Mouse (Mus musculus): ENCODE data around the gene Hoxa7.

The Hoxa7 gene

DNA sequence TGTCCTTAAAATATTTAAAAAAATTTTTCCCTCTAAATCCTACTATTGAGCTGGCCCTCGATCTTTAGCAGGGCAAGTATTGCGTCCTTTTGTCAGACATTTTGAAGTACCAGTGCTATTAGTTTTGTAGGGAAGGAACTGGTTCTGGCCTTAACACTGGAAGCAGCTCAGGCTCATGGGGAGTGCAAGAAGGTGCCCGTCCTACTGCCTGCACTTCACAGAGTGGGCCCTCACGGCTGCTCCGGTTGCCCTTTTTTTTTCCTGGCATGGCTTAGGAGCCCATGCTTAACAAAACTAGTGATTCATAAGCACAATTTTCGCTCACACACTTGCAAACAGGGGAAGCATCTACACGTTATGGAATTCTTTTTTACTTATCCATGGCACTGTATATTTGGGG, 17.3 kb upstream of the Hoxa7 start:
- DNase-seq = peak; percentile 48

DNA sequence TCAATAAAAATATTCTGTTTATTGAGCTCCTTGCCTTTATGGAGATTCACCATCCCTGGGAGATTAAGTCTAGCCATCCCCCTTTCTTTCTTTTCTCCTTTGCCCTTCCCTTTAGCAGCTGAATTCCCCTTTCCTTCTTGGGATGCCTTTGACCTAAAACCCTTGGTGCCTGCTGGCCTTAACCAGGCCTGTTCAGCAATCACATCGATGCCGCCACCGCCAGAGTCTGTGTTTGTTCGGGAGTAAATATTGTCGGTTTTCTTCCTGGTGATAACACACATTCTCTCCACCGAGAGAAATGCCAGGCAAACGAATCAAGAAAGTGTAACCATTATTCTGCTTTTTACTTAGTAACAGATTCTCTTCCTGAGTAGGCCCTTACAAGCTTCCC, 16.5 kb upstream of the Hoxa7 start:
- peak; percentile 42 for DNase-seq

DNA sequence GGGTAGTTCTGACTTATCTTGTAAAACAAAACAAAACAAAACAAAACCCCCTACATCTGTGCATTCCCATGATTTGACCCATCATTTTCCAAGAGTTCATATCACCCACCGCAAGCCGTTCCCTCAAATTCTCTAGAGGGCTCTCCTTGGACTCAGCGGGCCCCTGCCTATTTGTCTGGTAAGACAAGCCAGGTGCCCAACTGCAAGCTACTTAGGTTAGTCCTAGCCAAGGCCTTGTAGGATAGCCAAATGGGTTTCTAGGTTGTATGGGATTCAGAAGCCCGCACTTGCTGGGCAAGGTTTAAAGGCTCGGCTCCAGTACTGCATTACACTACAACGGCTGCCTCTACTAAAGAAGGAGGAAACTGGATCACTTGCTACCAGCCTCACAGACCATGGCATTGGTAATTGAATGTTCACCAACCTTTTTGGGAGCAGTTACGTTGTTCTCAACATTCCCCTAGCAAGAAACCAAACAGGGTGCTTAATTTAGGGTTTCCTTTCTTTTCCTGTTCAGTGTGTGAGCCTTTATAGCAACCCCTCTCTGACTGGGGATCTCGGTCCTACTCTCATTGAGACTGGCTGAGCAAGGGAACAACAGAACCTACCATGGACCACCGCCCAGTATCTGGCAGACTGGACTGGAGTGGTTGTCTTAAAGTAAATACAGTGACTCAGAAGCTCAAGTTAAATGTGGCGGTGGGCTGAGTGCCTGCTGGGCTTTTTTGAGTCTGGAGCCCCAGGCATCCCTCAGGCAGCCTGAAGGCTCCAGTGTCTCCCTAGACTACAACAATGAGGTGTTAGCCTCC, 15.9 kb upstream of the Hoxa7 start:
- peak; percentile 45 for DNase-seq

DNA sequence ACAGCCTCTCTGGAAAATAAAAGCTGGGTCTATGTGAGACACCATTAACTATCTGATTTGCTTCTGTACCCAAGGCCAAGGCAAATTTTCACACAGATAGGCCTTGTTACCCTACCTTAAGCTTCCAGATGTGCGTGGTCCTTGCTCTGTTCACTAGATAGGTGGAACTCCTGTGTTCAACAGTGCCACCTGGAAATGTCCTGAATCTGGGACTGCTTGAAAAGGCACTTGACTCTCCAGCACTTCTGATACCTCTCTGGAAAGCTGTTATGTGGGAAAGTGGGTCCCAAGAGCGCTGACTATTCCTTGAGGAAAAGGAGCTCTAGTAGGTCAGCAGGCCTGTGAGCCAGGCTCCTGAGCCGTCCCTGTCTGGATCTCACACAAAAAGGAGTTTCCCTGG, 15.2 kb upstream of the Hoxa7 start:
- DNase-seq = peak; percentile 51

DNA sequence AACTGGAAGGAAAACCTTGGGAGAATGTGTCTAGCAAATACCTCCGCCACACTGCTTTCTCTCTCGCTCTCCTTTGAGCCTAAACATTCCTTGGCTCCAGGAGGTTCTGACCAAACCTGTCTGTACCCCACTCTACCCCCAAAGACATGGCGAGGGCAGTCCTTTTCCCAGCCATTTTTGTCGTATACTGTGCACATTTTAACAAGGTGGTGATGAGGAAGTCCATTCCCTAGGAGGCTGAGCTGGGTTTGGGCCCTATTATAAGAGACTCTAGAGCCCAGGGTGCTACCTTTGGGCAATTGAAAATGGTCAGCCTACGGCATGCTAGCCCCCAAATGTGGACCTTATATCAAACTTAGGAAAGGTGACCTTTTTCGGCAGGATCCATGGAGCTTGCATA, 14.2 kb upstream of the Hoxa7 start:
- DNase-seq = no peak

DNA sequence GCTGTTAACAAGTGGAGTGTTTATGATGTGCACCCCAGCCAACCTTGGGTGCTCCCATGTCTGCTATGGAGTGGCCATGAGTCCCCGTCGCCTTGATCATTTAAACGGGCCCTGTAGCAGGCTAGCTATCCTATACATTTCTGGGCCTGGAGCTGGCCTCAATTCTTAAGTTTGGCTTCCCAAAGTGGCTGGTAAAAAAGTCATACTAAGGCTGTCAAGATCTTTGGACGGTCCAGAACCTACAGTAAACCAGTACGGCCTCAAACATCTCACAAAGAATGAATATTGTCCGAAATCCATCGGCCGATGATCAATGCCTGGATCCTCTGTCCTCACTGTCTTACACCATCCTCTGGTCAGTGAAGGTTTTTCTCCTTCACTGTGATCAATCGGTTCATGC, 13.6 kb upstream of the Hoxa7 start:
- peak; percentile 40 for DNase-seq

DNA sequence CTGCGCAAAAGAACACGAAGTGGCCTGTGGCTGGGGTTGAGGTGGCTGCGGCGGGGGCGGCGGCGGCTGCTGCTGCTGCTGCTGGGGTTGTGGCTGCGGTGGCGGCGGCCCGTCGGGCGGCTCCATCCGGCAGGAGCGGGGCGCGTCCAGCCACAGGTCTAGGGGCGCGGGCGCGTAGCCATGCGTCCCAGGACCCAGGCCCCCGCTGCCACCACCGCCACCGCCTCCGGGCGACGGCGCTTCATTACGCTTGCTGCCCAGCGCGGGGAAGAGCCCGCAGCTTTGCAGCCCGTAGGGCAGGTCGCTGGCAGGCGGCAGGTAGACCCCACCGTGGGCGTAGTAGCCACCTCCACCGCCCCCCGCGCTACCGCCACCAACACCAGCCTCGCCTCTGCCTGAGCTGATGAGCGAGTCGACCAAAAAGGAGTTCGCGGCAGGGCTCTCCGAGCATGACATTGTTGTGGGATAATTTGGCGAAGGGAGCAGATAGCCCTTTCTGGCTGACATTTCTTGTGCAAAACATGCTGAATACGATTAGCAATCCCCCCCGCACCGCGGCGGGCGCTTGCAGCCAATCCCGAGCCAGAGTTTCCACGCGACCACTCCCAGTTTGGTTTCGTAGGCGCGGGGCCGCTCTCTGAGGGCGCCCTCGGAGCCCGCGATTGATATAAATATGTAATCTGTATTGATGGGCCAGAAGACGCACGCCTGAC, 12.9 kb upstream of the Hoxa7 start:
- DNase-seq = peak; percentile 76

DNA sequence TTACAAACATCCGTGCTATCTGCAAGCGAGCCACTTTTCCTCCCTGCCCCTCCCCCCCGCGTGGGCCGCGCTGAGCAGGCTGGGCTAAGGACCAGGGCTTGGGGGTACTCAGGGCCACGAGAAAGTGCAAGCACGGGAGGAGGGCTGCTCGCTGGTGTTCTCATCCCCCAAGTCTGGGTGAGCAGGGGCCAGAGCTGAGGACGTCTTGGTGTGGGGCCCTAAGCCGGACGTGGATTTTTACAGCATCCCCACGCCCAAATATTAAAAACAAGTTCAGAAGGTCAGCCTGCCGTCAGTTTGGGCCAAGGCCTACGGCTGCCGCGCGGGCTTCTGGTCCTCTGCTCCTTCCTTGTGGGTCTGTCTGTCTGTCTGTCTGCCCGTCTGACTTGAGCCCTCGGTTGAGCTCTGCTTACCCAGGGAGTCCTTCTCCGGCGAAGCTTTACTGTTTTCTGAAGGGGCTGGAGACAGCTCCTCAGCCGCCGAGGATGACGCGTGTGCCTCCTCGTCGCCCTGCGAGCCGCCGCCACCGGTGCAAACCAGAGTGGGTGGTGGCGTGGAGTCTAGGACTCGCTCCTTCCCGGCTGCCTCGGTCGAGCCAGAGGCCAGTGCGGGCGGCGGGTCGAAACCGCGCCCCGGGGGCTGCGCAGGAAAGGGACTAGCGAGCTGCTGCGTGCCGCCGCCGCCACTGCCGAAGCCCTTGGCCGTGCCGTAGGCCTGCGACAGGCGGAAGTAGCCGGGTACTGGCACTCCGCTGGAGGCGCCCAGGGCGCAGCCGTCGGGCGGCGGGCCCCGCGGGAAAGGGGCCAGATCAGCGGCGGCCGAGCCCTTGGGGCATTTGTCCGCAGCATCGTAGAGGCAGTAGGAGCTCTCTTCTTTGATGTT, 12.1 kb upstream of the Hoxa7 start:
- peak; percentile 89 for DNase-seq

DNA sequence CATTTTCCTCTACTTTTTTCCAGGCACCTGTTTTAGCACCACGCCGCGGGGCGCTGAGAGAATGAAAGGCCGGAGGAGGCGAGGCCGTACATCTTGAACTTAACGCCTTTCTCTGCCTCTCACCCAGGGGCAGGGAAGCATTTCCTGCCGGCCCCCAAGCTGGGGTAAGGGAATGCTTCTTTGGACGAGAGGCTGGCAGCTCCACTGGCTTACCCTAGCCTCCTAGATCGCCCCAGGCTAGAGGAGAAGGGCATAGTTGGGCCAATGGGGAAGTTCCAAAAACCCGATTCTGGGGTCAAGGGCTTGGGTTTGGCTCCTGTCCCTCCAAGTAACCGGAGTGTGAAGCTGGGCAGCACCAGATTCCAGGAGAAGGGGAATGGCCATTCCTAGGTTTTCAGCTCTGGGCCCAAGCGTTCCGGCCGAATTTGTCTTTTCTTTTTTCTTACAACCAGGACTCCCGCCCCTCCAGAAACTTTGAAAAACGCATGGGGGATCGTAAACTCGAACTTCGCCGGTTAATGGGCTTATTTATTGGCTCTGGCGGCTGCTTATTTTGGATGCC, 11.4 kb upstream of the Hoxa7 start:
- no peak for DNase-seq

DNA sequence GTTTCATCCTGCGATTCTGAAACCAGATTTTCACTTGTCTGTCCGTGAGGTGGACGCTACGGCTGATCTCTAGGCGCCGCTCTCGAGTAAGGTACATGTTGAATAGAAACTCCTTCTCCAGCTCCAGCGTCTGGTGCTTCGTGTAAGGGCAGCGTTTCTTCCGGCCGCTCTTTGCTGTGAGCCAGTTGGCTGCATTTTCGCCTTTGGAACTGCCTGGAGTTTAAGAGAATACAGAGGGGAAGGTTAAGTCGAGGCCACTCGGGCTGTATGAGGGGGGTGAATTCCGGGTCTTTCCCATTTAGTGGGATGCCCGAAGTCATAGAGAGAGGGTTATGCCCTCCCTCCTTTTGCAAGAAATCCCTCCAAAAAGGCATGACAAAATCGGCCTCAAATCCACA, 10.9 kb upstream of the Hoxa7 start:
- peak; percentile 79 for DNase-seq

DNA sequence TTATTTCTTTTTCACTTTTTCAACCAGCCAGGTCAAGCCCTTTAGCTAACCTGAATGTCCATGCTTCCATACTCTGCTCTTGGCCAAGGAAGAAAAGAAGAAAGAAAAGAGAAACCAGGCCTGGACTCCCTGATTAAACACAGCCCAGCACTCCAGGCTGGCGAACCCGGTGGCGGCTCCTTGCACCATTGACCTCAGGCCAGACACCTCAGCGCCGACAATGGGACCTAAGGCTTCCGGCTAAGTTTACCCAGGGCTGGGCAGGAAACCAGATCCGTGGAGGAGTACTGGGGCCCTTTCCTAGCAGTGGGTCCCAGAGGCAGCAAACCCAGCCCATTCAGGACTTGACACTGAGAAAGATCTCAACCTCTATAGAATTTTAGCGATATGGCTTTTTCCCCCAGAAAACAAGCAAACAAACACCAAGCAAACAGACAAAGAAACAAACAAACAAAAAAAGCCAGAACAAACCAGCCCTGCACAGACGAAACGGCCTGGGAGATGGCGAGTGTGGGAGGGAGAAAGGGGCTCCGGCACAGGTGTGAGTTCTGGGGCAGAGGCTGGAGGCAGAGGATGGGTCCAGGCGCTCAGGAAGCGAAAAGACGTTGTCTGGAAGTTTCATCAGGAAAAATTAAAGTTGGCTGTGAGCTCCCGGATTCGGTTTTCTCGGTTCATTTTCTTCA, 10.4 kb upstream of the Hoxa7 start:
- DNase-seq = peak; percentile 74

DNA sequence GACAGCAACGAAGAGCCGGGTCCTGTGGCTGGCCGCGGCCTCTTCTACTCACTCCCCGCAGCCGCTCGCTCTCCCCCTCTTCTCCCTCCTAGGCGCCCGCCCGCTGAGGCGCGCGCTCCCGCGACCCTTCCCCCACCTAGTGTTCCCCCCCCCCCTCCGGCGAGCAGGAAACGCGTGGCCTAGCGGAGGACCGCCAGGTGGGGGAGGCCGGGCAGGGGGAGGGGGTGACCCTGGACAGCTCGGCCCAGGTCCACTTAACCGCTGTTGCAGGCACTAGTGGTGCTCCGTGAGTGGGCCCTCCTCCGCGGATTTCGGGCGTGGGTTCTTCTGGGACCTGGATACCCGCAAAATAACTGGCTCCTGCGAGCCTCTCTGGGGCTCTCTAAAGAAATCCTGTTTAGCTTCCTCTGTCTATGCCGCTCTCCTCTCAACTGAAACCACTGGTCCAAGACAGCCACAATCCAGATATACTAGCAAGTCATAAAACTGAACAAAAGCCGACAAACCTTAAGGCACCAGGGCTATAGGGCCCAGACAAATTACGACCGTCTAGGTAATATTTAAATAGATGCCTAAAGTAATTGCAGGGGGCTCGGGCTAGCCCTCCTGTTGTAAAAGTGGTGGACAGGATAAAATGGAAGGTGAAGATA, 9.0 kb upstream of the Hoxa7 start, which contains the start of gene Hoxa9:
Gene Hoxa9, minus strand, starts transcription at position 574 of the 650 bp plus-strand sequence.
- DNase-seq = peak; percentile 76

DNA sequence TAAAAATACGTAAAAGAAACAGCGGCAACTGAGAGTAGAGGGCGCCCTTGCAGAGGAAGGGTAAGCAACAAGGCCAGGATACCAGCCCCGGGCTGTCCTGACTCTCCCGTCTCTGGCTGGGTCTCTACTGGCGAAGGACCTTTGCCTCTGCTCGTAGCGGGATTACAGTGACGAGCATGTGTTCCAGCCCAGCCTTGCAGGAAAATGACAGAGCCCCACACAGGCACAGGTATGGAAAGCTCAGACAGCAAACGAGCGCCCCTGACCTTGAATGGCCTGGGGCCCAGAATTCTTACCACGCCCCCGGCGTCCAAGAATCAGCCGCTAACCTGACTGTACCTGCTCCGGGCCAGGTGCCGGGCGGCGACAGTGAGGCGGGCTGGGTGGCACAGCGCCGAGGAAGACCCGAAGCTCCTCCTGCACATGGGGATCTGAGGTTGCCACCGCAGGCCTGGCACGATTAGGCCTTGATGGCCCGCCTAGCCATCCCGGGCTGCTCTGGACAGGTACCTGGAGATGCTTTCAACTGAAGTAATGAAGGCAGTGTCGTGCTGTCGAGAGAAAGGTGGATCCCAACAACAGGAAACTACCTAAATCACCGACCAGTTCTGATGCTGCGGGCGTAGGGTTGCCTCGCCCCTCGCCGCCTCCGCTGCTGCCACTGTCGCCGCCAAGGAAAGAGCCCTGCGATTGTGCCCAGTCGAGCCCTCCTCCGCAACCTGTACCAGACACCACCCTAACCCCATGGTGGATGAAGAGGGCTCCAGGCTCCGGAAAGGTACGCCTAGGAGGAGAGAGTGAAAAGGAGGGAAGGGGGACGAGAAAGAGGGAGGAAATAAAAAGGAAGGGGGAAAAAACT, 8.1 kb upstream of the Hoxa7 start:
- DNase-seq = peak; percentile 88

DNA sequence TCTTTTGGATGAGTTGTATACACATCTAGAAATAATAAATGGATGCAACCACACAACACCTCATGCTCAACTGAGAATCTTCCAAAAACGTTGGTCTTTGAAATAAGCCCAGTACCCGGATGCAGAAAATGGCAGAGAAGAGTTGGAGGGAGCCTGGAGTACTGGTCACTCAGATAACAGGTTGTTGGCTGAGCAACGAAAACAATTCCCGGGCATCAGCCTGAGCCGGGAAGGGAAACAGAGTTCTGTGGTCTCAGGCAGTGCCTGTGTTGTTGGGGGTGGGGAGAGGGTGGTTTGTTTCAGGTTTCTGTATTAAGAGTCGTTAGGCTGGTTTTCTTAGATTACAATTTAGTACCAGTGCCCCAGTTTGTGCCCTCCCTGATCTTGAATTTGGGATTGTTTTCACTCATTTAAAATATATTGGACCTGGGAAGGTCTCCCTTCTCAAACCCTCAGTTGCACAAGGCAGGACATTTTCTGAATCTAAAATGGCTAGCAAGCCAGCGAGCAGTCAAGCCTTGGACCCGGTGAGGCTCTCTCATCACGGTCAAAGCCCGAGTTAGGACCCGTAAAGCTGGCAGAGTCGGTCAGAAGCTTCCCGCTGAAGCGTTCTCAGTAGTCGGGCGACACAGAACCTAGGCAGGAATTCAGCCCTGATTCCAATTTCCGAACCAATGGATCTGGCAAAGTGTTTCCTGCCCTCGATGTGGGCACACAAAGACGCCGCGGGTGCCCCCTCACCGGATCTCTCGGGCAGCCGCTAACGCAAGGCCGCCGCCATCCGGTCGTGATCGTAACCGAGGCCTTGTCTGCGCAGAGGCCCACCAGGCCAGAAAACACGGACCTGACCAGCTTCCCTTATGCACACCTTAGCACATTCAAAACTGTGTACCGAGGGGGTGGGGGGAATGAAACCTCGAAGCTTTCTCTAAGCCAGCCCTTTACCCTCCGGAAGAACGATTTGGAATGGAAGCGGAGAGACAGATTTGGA, 7.1 kb upstream of the Hoxa7 start:
- DNase-seq = peak; percentile 82

DNA sequence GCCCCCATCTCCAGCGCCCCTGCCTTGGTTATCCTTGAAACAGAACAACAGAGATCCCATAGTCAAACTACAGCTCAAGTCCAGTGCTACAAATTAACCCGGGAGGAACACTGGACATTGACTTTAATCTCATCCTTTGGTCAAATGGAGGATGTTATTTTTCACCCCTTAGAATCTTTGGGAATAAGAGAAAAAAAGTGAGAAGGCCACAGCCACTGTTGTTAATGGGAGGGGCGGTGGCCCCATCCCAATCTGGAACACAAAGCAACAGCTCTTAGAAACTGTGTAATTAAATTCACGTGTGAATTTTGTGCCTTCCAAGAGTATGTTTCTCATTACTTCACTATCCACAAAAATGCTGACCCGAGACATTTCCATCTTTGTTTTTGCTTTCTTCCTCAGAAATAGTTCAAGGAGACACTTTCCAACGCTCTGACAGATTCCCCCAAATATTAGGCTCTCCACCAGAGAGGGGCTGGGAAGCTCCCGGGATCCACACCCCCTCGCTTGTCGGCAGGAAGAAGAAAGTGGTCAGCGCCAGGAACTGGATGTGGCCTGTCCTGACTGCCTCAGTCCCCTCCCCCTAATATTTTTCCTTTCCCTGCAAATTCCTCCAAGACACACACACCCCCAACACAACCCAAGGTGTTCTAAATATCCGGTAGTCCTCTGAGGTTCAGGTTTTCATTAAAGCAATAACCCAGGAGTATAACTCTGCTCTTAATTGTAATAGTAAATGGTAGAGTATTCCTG, 6.0 kb upstream of the Hoxa7 start:
- peak; percentile 54 for DNase-seq

DNA sequence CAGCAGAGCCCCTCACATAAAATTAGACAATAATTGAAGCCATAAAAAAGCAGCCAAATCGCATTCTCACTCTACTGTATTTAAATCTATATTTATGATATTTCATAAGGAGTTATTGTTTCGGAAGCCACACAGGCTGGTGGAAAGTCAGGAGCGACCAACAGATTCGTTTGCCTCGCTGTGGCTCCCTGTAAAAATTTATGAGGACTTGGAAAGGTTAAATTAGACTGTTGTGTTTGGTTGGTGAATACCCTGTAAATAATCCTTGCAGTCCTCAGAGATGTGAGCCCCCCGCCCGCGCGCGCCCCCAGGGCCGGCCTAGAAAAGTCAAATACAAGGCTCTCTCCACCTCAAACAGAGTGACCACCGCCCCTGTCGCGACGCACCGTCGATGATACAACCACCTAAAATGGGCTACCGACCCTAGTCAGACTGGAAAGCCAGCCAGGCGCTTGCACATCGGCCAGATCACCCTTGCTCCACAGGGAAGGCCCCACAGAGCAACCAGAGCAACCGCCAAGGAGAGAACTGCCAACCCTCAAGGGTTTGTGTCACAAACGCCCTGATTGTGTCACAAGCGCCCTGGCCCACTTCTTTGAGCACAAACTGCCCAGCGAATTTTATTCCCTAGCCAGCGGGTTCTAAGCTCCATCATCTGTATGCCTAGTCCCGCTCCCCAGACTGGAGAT, 5.1 kb upstream of the Hoxa7 start:
- peak; percentile 67 for DNase-seq

DNA sequence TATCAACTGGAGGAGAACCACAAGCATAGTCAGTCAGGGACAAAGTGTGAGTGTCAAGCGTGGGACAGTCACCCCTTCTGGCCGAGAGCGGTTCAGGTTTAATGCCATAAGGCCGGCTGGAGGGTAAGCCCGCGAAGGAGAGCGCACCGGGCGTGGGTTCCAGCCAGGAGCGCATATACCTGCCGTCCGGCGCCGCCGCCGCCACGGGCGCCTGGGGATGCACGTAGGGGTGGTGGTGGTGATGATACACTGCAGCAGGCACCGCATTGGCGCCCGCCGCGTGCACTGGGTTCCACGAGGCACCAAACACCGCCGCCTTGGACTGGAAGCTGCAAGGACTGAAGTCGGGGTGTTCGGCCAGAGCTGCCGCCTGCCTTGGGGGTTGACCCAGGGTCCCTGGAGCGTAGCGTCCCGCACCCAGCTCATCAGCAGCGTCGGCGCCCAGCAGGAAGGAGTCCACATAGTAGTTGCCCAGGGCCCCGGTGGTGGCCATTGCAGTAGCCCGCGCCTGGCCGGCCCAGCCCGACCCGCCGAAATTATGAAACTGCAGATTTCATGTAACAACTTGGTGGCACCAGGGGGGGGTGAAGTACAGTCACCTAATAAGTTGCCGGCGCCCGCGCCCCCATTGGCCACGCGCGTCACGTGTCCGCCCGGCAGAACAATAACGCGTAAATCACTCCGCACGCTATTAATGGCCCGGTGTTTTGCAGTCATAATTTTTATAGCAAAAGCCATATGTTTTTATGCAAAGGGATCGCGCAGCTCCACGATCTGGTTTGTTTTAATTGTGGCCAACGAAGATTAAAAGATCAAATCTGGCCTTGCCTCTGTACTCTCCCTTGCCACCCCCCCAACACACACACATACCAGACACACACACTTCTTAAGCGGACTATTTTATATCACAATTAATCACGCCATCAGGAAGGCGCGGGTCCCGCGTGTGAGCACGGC, 4.2 kb upstream of the Hoxa7 start:
- DNase-seq = peak; percentile 91
